ENCODE assay signal across 10 mouse cellular contexts in genomic region chr5:112275021-112275804, GRCm38 (mm10). TPM values are rescaled to one million over a fixed set of nuclear protein-coding genes. Genes with fewer than 3 reads are reported as not detected.
DNase-seq lines count a peak whose midpoint lies in the region; ATAC-seq and TF ChIP-seq lines count a peak whose summit lies in the region.
"Had no signal": no experiment of that assay in that cellular context is flagged by ENCODE, and none has a peak within 500 bp of the region (broad histone marks: within the 10 kb centered on the region; RNA-seq: fewer than 3 reads in every experiment).

No protein-coding gene starts in this region.

- H3K36me3 ChIP-seq in forebrain, embryonic 11.5 days (ENCODE audit: control insufficient read depth, insufficient read depth, low read length), result no peaks in the 10 kb centered on the region
- no peaks in the 10 kb centered on the region for H3K36me3 ChIP-seq in liver, embryonic 14.5 days (replicated peaks; ENCODE audit: control insufficient read depth, insufficient read depth, low read depth)

- H3K4me3 ChIP-seq in gastrocnemius, adult 2 months, result peak overlapping the region; percentile 79; the same call in 1 of the 2 replicates
- no peak overlapping the region; the same call in 1 of the 2 replicates for H3K4me3 ChIP-seq in forebrain, embryonic 11.5 days (ENCODE audit: low read depth, low read length)
- peak overlapping the region in 1 of 2 experiments; percentile 73; a peak in 2 of 4 replicates for H3K4me3 ChIP-seq in liver, embryonic 14.5 days (ENCODE audit: insufficient read depth in 1 of 2, low read depth in 2 of 2, low read length in 2 of 2)

- 57% methylated on average over 4 of the region's 4 CpGs for WGBS in forebrain, embryonic 11.5 days
- 45% methylated on average over 4 of the region's 4 CpGs for WGBS in liver, embryonic 14.5 days (ENCODE audit: insufficient replicate concordance)

- H3K27me3 ChIP-seq in forebrain, embryonic 11.5 days (ENCODE audit: control insufficient read depth, insufficient read depth, low read length), result no peaks in the 10 kb centered on the region
- H3K27me3 ChIP-seq in liver, embryonic 14.5 days (ENCODE audit: control insufficient read depth, insufficient read depth, low read length), result no peaks in the 10 kb centered on the region
- H3K27me3 ChIP-seq: Patski had no signal

- TF ChIP-seq CTCF in gastrocnemius, adult 2 months (IDR thresholded peaks at IDR 0.05), result no peak
- TF ChIP-seq CTCF in liver, embryonic 14.5 days (IDR thresholded peaks at IDR 0.05; ENCODE audit: low read depth), result no peak

- no peaks in the 10 kb centered on the region for H3K9me3 ChIP-seq in forebrain, embryonic 11.5 days (ENCODE audit: control insufficient read depth, low read length)
- H3K9me3 ChIP-seq in liver, embryonic 14.5 days (ENCODE audit: control insufficient read depth, low read length), result no peaks in the 10 kb centered on the region

- H3K4me1 ChIP-seq in forebrain, embryonic 11.5 days (replicated peaks; ENCODE audit: control insufficient read depth, insufficient read depth, low read length), result peaks cover 5% of the 10 kb centered on the region; the same call in 1 of the 2 replicates
- peaks cover 16 to 30% of the 10 kb centered on the region in 2 experiments for H3K4me1 ChIP-seq in liver, embryonic 14.5 days (replicated peaks; ENCODE audit: control insufficient read depth in 2 of 2, insufficient read depth in 2 of 2, low read length in 1 of 2)

- no peak for TF ChIP-seq EP300 in liver, embryonic 14.5 days (IDR thresholded peaks at IDR 0.05; ENCODE audit: low read depth)

- intact Hi-C loops in gastrocnemius, adult 2 months (cut with DNase I), result loop anchor here (2.0 to 5.0 kb wide), 2 partner anchors 33 to 52 kb away; partner anchors contain the start of gene Tfip11
- intact Hi-C loops in gastrocnemius, postnatal 36 days (cut with DNase I), result loop anchor here (5.0 kb wide), 3 partner anchors 33 to 67 kb away; partner anchors contain the start of genes Hps4, Srrd and Tfip11

- no peak overlapping the region for H3K9ac ChIP-seq in forebrain, embryonic 11.5 days (ENCODE audit: low read length)
- no peak overlapping the region for H3K9ac ChIP-seq in liver, embryonic 14.5 days (replicated peaks)

- DNase-seq in gastrocnemius, adult 2 months, result no peak
- DNase-seq in gastrocnemius, adult 18-20 months (ENCODE audit: low spot score), result no peak
- DNase-seq in 3T3-L1 (ENCODE audit: low read depth, low spot score), result peak; percentile 46
- no peak for DNase-seq in forebrain, embryonic 11.5 days (ENCODE audit: low spot score)
- DNase-seq in liver, embryonic 14.5 days (ENCODE audit: low read depth in 3 of 3, low spot score in 3 of 3), result no peak
- DNase-seq in right cerebral cortex, postnatal 10 days (ENCODE audit: low spot score in 2 of 2), result no peak
- no peak for DNase-seq in gastrocnemius, postnatal 36 days
- no peak for DNase-seq in urinary bladder, postnatal 4 days (ENCODE audit: low spot score in 2 of 2)

- peak overlapping the region; percentile 62; the same call in 1 of the 2 replicates for H3K4me2 ChIP-seq in forebrain, embryonic 11.5 days (ENCODE audit: low read depth, low read length, severe bottlenecking)
- H3K4me2 ChIP-seq in liver, embryonic 14.5 days (ENCODE audit: low read depth), result peak overlapping the region; percentile 81

- H3K27ac ChIP-seq in gastrocnemius, adult 2 months, result no peak overlapping the region
- H3K27ac ChIP-seq in forebrain, embryonic 11.5 days (ENCODE audit: low read depth, low read length), result no peak overlapping the region
- no peak overlapping the region for H3K27ac ChIP-seq in liver, embryonic 14.5 days

- no peak for ATAC-seq in forebrain, embryonic 11.5 days (replicated peaks; ENCODE audit: low FRiP score)
- no peak for ATAC-seq in liver, embryonic 14.5 days (ENCODE audit: insufficient read depth)

RNA-seq across cellular contexts. Expression of gene Tpst2, which starts 1.3 kb away (rescaled TPM):
- total RNA-seq in gastrocnemius, adult 2 months (2021), result 10 to 100 TPM; 12.6 to 25.4 TPM
- total RNA-seq in gastrocnemius, adult 18-20 months (2021), result 10 to 100 TPM; 16.0 to 22.4 TPM
- 30.9 and 34.3 TPM in 2 replicates for polyA plus RNA-seq in forebrain, embryonic 11.5 days (2014; fragmentation: Nextera tagmentation; extraction: Ambion mirVana)
- polyA plus RNA-seq in liver, embryonic 14.5 days (2012; rRNA removed), result 16.2 and 17.2 TPM in 2 replicates
- 30.7 and 30.9 TPM in 2 replicates for polyA plus RNA-seq in liver, embryonic 14.5 days (2014; fragmentation: Nextera tagmentation; extraction: Ambion mirVana)
- total RNA-seq in gastrocnemius, postnatal 36 days (2021), result 10 to 100 TPM; 14.4 to 17.0 TPM

RNA-seq across cellular contexts. Expression of gene Crybb1, which starts 19.6 kb away (rescaled TPM):
- total RNA-seq in gastrocnemius, adult 2 months (2021), result 1 to 10 TPM; 1.6 to 3.7 TPM
- total RNA-seq in gastrocnemius, adult 18-20 months (2021), result 1 to 10 TPM; 1.2 to 1.9 TPM
- polyA plus RNA-seq in forebrain, embryonic 11.5 days (2014; fragmentation: Nextera tagmentation; extraction: Ambion mirVana), result 0.48 and 0.73 TPM in 2 replicates
- not detected in 2 replicates for polyA plus RNA-seq in liver, embryonic 14.5 days (2012; rRNA removed)
- polyA plus RNA-seq in liver, embryonic 14.5 days (2014; fragmentation: Nextera tagmentation; extraction: Ambion mirVana), result 0.24 TPM in 1 of 2 replicates, not detected in the other
- total RNA-seq in gastrocnemius, postnatal 36 days (2021), result 1 to 10 TPM; 2.4 to 4.1 TPM
- total RNA-seq: neutrophil, adult 5-6 weeks had no signal
- polyA plus RNA-seq: Patski had no signal

RNA-seq across cellular contexts. Expression of gene Cryba4, which starts 22.9 kb away (rescaled TPM):
- total RNA-seq in gastrocnemius, adult 2 months (2021), result under 1 TPM in 1 of 2 experiments, not detected in 1; 0.86 TPM
- under 1 TPM; 0.57 to 0.68 TPM for total RNA-seq in gastrocnemius, adult 18-20 months (2021)
- 0.48 and 1.1 TPM in 2 replicates for polyA plus RNA-seq in forebrain, embryonic 11.5 days (2014; fragmentation: Nextera tagmentation; extraction: Ambion mirVana)
- polyA plus RNA-seq in liver, embryonic 14.5 days (2012; rRNA removed), result 0.39 and 0.63 TPM in 2 replicates
- polyA plus RNA-seq in liver, embryonic 14.5 days (2014; fragmentation: Nextera tagmentation; extraction: Ambion mirVana), result 0.59 and 0.95 TPM in 2 replicates
- total RNA-seq in gastrocnemius, postnatal 36 days (2021), result under 1 TPM in 1 of 2 experiments, not detected in 1; 0.61 TPM
- polyA plus RNA-seq: Patski had no signal

RNA-seq across cellular contexts. Expression of gene Tfip11, which starts 50.9 kb away (rescaled TPM):
- 10 to 100 TPM; 10.6 to 15.5 TPM for total RNA-seq in gastrocnemius, adult 2 months (2021)
- total RNA-seq in gastrocnemius, adult 18-20 months (2021), result 10 to 100 TPM; 13.0 to 13.2 TPM
- 32.5 and 33.7 TPM in 2 replicates for polyA plus RNA-seq in forebrain, embryonic 11.5 days (2014; fragmentation: Nextera tagmentation; extraction: Ambion mirVana)
- polyA plus RNA-seq in liver, embryonic 14.5 days (2012; rRNA removed), result 10.7 and 11.6 TPM in 2 replicates
- polyA plus RNA-seq in liver, embryonic 14.5 days (2014; fragmentation: Nextera tagmentation; extraction: Ambion mirVana), result 8.0 and 9.2 TPM in 2 replicates
- 10 to 100 TPM; 12.0 to 12.4 TPM for total RNA-seq in gastrocnemius, postnatal 36 days (2021)
